Mouse (Mus musculus): Measurements from ENCODE around the gene Adm2. TPM values are rescaled to one million over a fixed set of nuclear protein-coding genes. Genes with fewer than 3 reads are reported as not detected.

Adm2 gene
- polyA plus RNA-seq, 2 experiments: 0.52 to 0.74 TPM

GRCm38 (mm10) chr15:89343325-89343724 is 20.8 kb downstream of the Adm2 start:
- no peak for ATAC-seq (ENCODE audit: low FRiP score, low read depth)
- H3K36me3 ChIP-seq (ENCODE audit: control insufficient read depth, insufficient read depth, low read length): no peaks in the 10 kb centered on the region
- WGBS: 92% methylated on average over 3 of the region's 3 CpGs
- H3K9ac ChIP-seq (ENCODE audit: low read depth, low read length, severe bottlenecking): no peak overlapping the region
- no peak overlapping the region for H3K27ac ChIP-seq (replicated peaks; ENCODE audit: low read depth, low read length)
- H3K4me1 ChIP-seq (ENCODE audit: control insufficient read depth, insufficient read depth, low read length): no peaks in the 10 kb centered on the region
- no peak overlapping the region for H3K4me2 ChIP-seq (replicated peaks; ENCODE audit: low read depth, low read length, severe bottlenecking)
- TF ChIP-seq POLR2A (IDR thresholded peaks at IDR 0.05; ENCODE audit: borderline replicate concordance, extremely low read depth, insufficient read depth, insufficient read length): no peak
- DNase-seq (ENCODE audit: low spot score): no peak
- H3K4me3 ChIP-seq (replicated peaks; ENCODE audit: low read length): no peak overlapping the region
- no peaks in the 10 kb centered on the region for H3K27me3 ChIP-seq (ENCODE audit: control insufficient read depth, insufficient read depth, low read length)
- no peaks in the 10 kb centered on the region for H3K9me3 ChIP-seq (ENCODE audit: control insufficient read depth, low read length)

DNA sequence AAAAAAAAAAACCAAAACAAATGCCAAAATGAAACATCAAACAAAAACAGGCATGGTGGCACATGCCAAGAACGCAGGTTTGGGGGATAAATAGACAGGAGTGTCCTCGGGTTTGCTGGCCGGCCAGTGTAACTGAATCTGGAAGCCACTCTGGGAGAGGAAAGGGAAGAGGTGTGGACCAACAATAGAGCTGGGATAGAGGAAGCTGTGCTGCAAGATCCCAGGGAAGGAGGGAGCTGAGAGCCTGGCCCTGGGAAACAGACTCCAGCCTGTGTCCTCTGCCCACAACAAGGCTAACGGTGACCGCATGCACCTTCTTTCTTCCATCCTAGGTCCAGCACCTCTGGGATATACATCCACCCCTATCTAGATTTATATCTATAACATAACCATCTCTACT is 27.9 kb downstream of the Adm2 start:
- no peak for TF ChIP-seq POLR2A (IDR thresholded peaks at IDR 0.05; ENCODE audit: borderline replicate concordance, extremely low read depth, insufficient read depth, insufficient read length)
- Histone ChIP-seq H3K9me3 (ENCODE audit: control insufficient read depth, low read length) (no peaks in the 10 kb centered on the region), H3K27ac (replicated peaks; ENCODE audit: low read depth, low read length) (no peak overlapping the region), H3K27me3 (ENCODE audit: control insufficient read depth, insufficient read depth, low read length) (no peaks in the 10 kb centered on the region), H3K4me2 (replicated peaks; ENCODE audit: low read depth, low read length, severe bottlenecking) (no peak overlapping the region), H3K36me3 (ENCODE audit: control insufficient read depth, insufficient read depth, low read length) (peaks cover 44% of the 10 kb centered on the region), H3K4me3 (replicated peaks; ENCODE audit: low read length) (no peak overlapping the region), H3K4me1 (ENCODE audit: control insufficient read depth, insufficient read depth, low read length) (peaks cover 8% of the 10 kb centered on the region), H3K9ac (ENCODE audit: low read depth, low read length, severe bottlenecking) (no peak overlapping the region)
- ATAC-seq (ENCODE audit: low FRiP score, low read depth) (no peak), DNase-seq (ENCODE audit: low spot score) (no peak)
- 80% methylated on average over 5 of the region's 5 CpGs for WGBS

- 91% methylated on average over 15 of the region's 15 CpGs for WGBS
- ATAC-seq (ENCODE audit: low FRiP score, low read depth): no peak
- no peak for DNase-seq (ENCODE audit: low spot score)
Measured at GRCm38 (mm10) chr15:89351302-89351701, 28.8 kb downstream of the Adm2 start.

DNA sequence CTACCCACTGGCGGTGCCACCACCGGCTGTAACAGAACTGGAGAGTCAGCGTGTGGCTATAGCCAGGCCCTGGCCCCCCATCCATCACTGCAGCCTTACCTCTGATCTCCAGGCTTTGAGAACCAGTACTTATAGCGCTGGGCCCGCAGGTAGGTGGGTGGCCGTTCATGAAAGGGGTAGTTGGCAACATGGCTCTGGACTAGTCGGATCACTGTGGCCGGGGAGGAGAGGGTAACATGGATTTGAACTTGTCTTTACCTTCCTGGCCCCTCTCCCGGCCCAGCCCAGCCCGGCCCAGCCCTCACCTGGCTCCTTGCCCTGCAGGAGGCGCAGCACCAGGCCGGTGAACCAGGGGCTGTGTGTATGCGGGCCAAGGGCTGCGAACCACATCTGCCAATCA is 29.5 kb downstream of the Adm2 start:
- WGBS: 93% methylated on average over 12 of the region's 14 CpGs
- no peaks in the 10 kb centered on the region for H3K27me3 ChIP-seq (ENCODE audit: control insufficient read depth, insufficient read depth, low read length)
- no peak for TF ChIP-seq POLR2A (IDR thresholded peaks at IDR 0.05; ENCODE audit: borderline replicate concordance, extremely low read depth, insufficient read depth, insufficient read length)

More at GRCm38 (mm10) chr15:89351302-89351701, 28.8 kb downstream of the Adm2 start:
- Histone ChIP-seq H3K27ac (replicated peaks; ENCODE audit: low read depth, low read length) (no peak overlapping the region), H3K4me2 (replicated peaks; ENCODE audit: low read depth, low read length, severe bottlenecking) (no peak overlapping the region), H3K4me1 (ENCODE audit: control insufficient read depth, insufficient read depth, low read length) (peaks cover 8% of the 10 kb centered on the region), H3K36me3 (ENCODE audit: control insufficient read depth, insufficient read depth, low read length) (peaks cover 44% of the 10 kb centered on the region), H3K4me3 (replicated peaks; ENCODE audit: low read length) (no peak overlapping the region), H3K27me3 (ENCODE audit: control insufficient read depth, insufficient read depth, low read length) (no peaks in the 10 kb centered on the region), H3K9ac (ENCODE audit: low read depth, low read length, severe bottlenecking) (no peak overlapping the region), H3K9me3 (ENCODE audit: control insufficient read depth, low read length) (no peaks in the 10 kb centered on the region)
- TF ChIP-seq POLR2A (IDR thresholded peaks at IDR 0.05; ENCODE audit: borderline replicate concordance, extremely low read depth, insufficient read depth, insufficient read length): no peak

DNA sequence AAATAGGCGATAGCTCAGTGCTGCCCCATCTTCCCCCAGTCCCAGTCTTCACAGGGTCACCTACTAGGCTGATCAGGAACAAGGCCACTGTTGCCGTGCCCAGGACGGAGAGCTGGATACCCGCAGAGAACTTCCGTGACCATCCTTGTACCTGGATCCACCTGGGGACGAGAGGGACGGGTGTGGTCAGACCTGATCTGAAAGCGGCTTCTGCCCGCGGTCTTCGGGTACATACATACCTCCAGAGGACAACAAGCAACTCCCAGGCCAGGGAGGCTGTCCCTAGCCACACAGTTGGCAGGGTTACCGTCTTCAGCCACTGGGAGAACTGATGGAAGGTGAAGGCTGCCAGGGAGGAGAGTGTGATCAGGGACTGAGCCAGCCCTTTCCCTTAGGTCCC is 30.3 kb downstream of the Adm2 start:
- no peaks in the 10 kb centered on the region for H3K9me3 ChIP-seq (ENCODE audit: control insufficient read depth, low read length)
- ATAC-seq (ENCODE audit: low FRiP score, low read depth) (no peak), DNase-seq (ENCODE audit: low spot score) (no peak)
- H3K4me2 ChIP-seq (replicated peaks; ENCODE audit: low read depth, low read length, severe bottlenecking): no peak overlapping the region
- peaks cover 49% of the 10 kb centered on the region for H3K36me3 ChIP-seq (ENCODE audit: control insufficient read depth, insufficient read depth, low read length)
- H3K4me3 ChIP-seq (replicated peaks; ENCODE audit: low read length): no peak overlapping the region
- TF ChIP-seq POLR2A (IDR thresholded peaks at IDR 0.05; ENCODE audit: borderline replicate concordance, extremely low read depth, insufficient read depth, insufficient read length): no peak
- no peak overlapping the region for H3K9ac ChIP-seq (ENCODE audit: low read depth, low read length, severe bottlenecking)
- H3K4me1 ChIP-seq (ENCODE audit: control insufficient read depth, insufficient read depth, low read length): peaks cover 18% of the 10 kb centered on the region
- WGBS: 98% methylated on average over 12 of the region's 12 CpGs
- H3K27me3 ChIP-seq (ENCODE audit: control insufficient read depth, insufficient read depth, low read length): no peaks in the 10 kb centered on the region
- H3K27ac ChIP-seq (replicated peaks; ENCODE audit: low read depth, low read length): no peak overlapping the region

More for the DNA sequence above, 29.5 kb downstream of the Adm2 start:
- Histone ChIP-seq H3K9me3 (ENCODE audit: control insufficient read depth, low read length) (no peaks in the 10 kb centered on the region), H3K4me1 (ENCODE audit: control insufficient read depth, insufficient read depth, low read length) (peaks cover 11% of the 10 kb centered on the region), H3K9ac (ENCODE audit: low read depth, low read length, severe bottlenecking) (no peak overlapping the region), H3K4me2 (replicated peaks; ENCODE audit: low read depth, low read length, severe bottlenecking) (no peak overlapping the region), H3K4me3 (replicated peaks; ENCODE audit: low read length) (no peak overlapping the region), H3K27ac (replicated peaks; ENCODE audit: low read depth, low read length) (no peak overlapping the region), H3K36me3 (ENCODE audit: control insufficient read depth, insufficient read depth, low read length) (peaks cover 44% of the 10 kb centered on the region)
- no peak for DNase-seq (ENCODE audit: low spot score)
- no peak for ATAC-seq (ENCODE audit: low FRiP score, low read depth)

GRCm38 (mm10) chr15:89353837-89354236 is 31.3 kb downstream of the Adm2 start:
- no peak for TF ChIP-seq POLR2A (IDR thresholded peaks at IDR 0.05; ENCODE audit: borderline replicate concordance, extremely low read depth, insufficient read depth, insufficient read length)
- peaks cover 18% of the 10 kb centered on the region for H3K4me1 ChIP-seq (ENCODE audit: control insufficient read depth, insufficient read depth, low read length)
- DNase-seq (ENCODE audit: low spot score) (no peak), ATAC-seq (ENCODE audit: low FRiP score, low read depth) (no peak)
- no peaks in the 10 kb centered on the region for H3K27me3 ChIP-seq (ENCODE audit: control insufficient read depth, insufficient read depth, low read length)
- no peak overlapping the region for H3K4me2 ChIP-seq (replicated peaks; ENCODE audit: low read depth, low read length, severe bottlenecking)
- H3K9ac ChIP-seq (ENCODE audit: low read depth, low read length, severe bottlenecking): no peak overlapping the region
- no peaks in the 10 kb centered on the region for H3K9me3 ChIP-seq (ENCODE audit: control insufficient read depth, low read length)
- H3K27ac ChIP-seq (replicated peaks; ENCODE audit: low read depth, low read length): no peak overlapping the region
- peaks cover 49% of the 10 kb centered on the region for H3K36me3 ChIP-seq (ENCODE audit: control insufficient read depth, insufficient read depth, low read length)
- 93% methylated on average over 16 of the region's 16 CpGs for WGBS
- no peak overlapping the region for H3K4me3 ChIP-seq (replicated peaks; ENCODE audit: low read length)
